Mouse (Mus musculus): ENCODE data around the gene Olfr222.

GRCm38 (mm10) chr11:59530221-59530620, 45.8 kb downstream of the Olfr222 start:
- TF ChIP-seq CTCF (IDR thresholded peaks at IDR 0.05; ENCODE audit: insufficient read depth, low read depth, low read length) (no peak), POLR2A (IDR thresholded peaks at IDR 0.05; ENCODE audit: insufficient read depth, low read depth, low read length) (no peak)
